Mouse (Mus musculus): ENCODE results near the gene Cox8a. TPM values are rescaled to one million over a fixed set of nuclear protein-coding genes. Genes with fewer than 3 reads are reported as not detected.

Gene Cox8a
- 921 and 1,195 TPM in 2 replicates for polyA plus RNA-seq (2014; fragmentation: Nextera tagmentation; extraction: Ambion mirVana)

GRCm38 (mm10) chr19:7217162-7217925 is at the start of gene Cox8a:
TSS of gene Cox8a (minus strand) at chr19:7217616.
- Histone ChIP-seq H3K4me2 (ENCODE audit: low read length) (peak within 1 kb of the TSS; percentile 88), H3K9me3 (ENCODE audit: control insufficient read depth, low read length) (no peaks in the 10 kb centered on the region), H3K27me3 (ENCODE audit: control insufficient read depth, insufficient read depth, low read length) (no peaks in the 10 kb centered on the region), H3K36me3 (ENCODE audit: control insufficient read depth, insufficient read depth, low read length) (peaks cover 18% of the 10 kb centered on the region), H3K4me3 (replicated peaks; ENCODE audit: low read depth, low read length) (peak within 1 kb of the TSS; percentile 85), H3K9ac (replicated peaks; ENCODE audit: low read length) (peak within 1 kb of the TSS; percentile 72), H3K4me1 (ENCODE audit: control insufficient read depth, insufficient read depth, low read length) (peaks cover 8% of the 10 kb centered on the region), H3K27ac (replicated peaks; ENCODE audit: low read depth, low read length) (peak within 1 kb of the TSS; percentile 86)
- under 1% methylated on average over 50 of the region's 50 CpGs for WGBS
- DNase-seq (peak; percentile 97), ATAC-seq (ENCODE audit: low FRiP score, low TSS enrichment) (peak; percentile 97)

- Histone ChIP-seq H3K36me3 (ENCODE audit: control insufficient read depth, insufficient read depth, low read length) (peaks cover 13% of the 10 kb centered on the region), H3K27me3 (ENCODE audit: control insufficient read depth, insufficient read depth, low read length) (no peaks in the 10 kb centered on the region), H3K9ac (replicated peaks; ENCODE audit: low read length) (peak overlapping the region; percentile 95; the same call in 1 of the 2 replicates), H3K4me2 (ENCODE audit: low read length) (peak overlapping the region; percentile 93), H3K27ac (replicated peaks; ENCODE audit: low read depth, low read length) (peak overlapping the region; percentile 98), H3K9me3 (ENCODE audit: control insufficient read depth, low read length) (no peaks in the 10 kb centered on the region), H3K4me3 (replicated peaks; ENCODE audit: low read depth, low read length) (no peak overlapping the region), H3K4me1 (ENCODE audit: control insufficient read depth, insufficient read depth, low read length) (peaks cover 53% of the 10 kb centered on the region)
- DNase-seq (peak; percentile 46), ATAC-seq (ENCODE audit: low FRiP score, low TSS enrichment) (no peak)
- 8% methylated on average over 4 of the region's 4 CpGs for WGBS
These were observed 49.0 kb upstream of the Cox8a start for GRCm38 (mm10) chr19:7266421-7266831.

GRCm38 (mm10) chr19:7265478-7266191 is 48.2 kb upstream of the Cox8a start:
- WGBS: 7% methylated on average over 14 of the region's 14 CpGs
- H3K4me1 ChIP-seq (ENCODE audit: control insufficient read depth, insufficient read depth, low read length): peaks cover 50% of the 10 kb centered on the region
- no peak overlapping the region for H3K9ac ChIP-seq (replicated peaks; ENCODE audit: low read length)
- H3K36me3 ChIP-seq (ENCODE audit: control insufficient read depth, insufficient read depth, low read length): peaks cover 5% of the 10 kb centered on the region
- DNase-seq: peak; percentile 79
- H3K9me3 ChIP-seq (ENCODE audit: control insufficient read depth, low read length): no peaks in the 10 kb centered on the region
- ATAC-seq (ENCODE audit: low FRiP score, low TSS enrichment): peak; percentile 3; the same call in 1 of the 2 replicates
- H3K27me3 ChIP-seq (ENCODE audit: control insufficient read depth, insufficient read depth, low read length): no peaks in the 10 kb centered on the region
- H3K4me3 ChIP-seq (replicated peaks; ENCODE audit: low read depth, low read length): no peak overlapping the region
- peak overlapping the region; percentile 93 for H3K4me2 ChIP-seq (ENCODE audit: low read length)
- H3K27ac ChIP-seq (replicated peaks; ENCODE audit: low read depth, low read length): peak overlapping the region; percentile 98

GRCm38 (mm10) chr19:7264766-7265331 is 47.4 kb upstream of the Cox8a start:
- WGBS: 7% methylated on average over 6 of the region's 6 CpGs
- no peaks in the 10 kb centered on the region for H3K9me3 ChIP-seq (ENCODE audit: control insufficient read depth, low read length)
- H3K27ac ChIP-seq (replicated peaks; ENCODE audit: low read depth, low read length): peak overlapping the region; percentile 98
- H3K4me3 ChIP-seq (replicated peaks; ENCODE audit: low read depth, low read length): no peak overlapping the region
- ATAC-seq (ENCODE audit: low FRiP score, low TSS enrichment) (no peak), DNase-seq (peak; percentile 31)
- H3K27me3 ChIP-seq (ENCODE audit: control insufficient read depth, insufficient read depth, low read length): no peaks in the 10 kb centered on the region
- H3K4me1 ChIP-seq (ENCODE audit: control insufficient read depth, insufficient read depth, low read length): peaks cover 44% of the 10 kb centered on the region
- H3K4me2 ChIP-seq (ENCODE audit: low read length): peak overlapping the region; percentile 93
- H3K9ac ChIP-seq (replicated peaks; ENCODE audit: low read length): peak overlapping the region; percentile 12; the same call in 1 of the 2 replicates
- H3K36me3 ChIP-seq (ENCODE audit: control insufficient read depth, insufficient read depth, low read length): no peaks in the 10 kb centered on the region

DNA sequence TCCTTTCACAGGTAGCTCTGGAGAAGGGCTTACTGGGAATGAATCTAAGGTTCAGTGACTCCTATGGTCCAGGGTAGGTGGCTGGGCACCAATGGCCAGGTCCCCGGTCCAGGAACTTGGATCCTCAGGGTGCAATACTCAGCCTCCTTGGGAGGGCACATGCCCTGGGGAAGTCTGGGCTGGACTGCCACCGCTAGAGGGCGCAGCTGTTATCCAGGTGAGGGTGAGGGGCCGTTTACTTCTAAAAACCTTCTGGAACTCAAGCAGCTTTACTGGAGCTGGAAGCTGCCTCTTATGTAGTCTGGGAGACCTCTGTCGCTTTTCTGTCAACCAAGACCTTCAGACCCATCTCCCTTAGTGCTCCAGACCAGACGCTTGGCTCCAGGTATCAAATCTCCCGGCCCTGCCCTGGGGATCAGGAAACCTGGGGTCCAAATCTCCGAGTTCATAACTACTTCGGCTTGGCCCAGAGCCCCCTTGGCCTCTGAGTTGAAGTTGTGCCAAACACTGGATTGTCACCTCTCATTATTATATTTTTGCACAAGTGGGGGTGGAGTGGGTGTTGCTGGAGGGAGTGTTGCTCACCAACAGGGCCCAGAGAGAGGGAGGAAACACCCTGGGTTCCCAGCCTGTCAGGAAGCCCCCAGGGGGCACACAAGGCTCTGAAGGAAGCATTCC is 46.8 kb upstream of the Cox8a start:
- Histone ChIP-seq H3K4me2 (ENCODE audit: low read length) (0 out of 2 replicates have a peak overlapping the region, but pooled peaks have one; percentile 4), H3K9ac (replicated peaks; ENCODE audit: low read length) (peak overlapping the region; percentile 12; the same call in 1 of the 2 replicates), H3K36me3 (ENCODE audit: control insufficient read depth, insufficient read depth, low read length) (no peaks in the 10 kb centered on the region), H3K27ac (replicated peaks; ENCODE audit: low read depth, low read length) (peak overlapping the region; percentile 98), H3K4me3 (replicated peaks; ENCODE audit: low read depth, low read length) (no peak overlapping the region), H3K9me3 (ENCODE audit: control insufficient read depth, low read length) (no peaks in the 10 kb centered on the region), H3K4me1 (ENCODE audit: control insufficient read depth, insufficient read depth, low read length) (peaks cover 38% of the 10 kb centered on the region), H3K27me3 (ENCODE audit: control insufficient read depth, insufficient read depth, low read length) (no peaks in the 10 kb centered on the region)
- DNase-seq (peak; percentile 85), ATAC-seq (ENCODE audit: low FRiP score, low TSS enrichment) (no peak)
- WGBS: 20% methylated on average over 9 of the region's 9 CpGs

DNA sequence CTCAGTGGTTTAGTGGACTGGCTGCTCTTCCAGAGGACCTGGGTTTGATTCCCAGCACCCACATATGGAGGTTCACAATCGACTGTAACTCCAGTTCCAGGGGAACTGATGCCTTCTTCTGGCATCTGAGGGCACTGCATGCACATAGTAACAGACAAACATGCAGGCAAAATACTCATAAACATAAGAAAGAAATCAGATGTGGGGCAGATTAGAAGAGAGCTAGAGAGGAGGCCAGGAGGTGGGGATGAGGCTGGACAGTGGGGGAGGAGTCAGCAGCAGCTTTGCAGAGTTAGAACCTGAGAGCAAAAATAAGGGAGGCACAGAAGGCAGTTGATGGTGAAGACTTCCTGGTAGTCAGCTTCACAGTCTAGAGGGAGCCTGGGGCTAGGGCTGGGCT is 45.2 kb upstream of the Cox8a start:
- 87% methylated on average over 1 of the region's 1 CpGs for WGBS
- H3K4me1 ChIP-seq (ENCODE audit: control insufficient read depth, insufficient read depth, low read length): peaks cover 34% of the 10 kb centered on the region
- no peaks in the 10 kb centered on the region for H3K9me3 ChIP-seq (ENCODE audit: control insufficient read depth, low read length)
- H3K27ac ChIP-seq (replicated peaks; ENCODE audit: low read depth, low read length): no peak overlapping the region
- DNase-seq (no peak), ATAC-seq (ENCODE audit: low FRiP score, low TSS enrichment) (no peak)
- H3K9ac ChIP-seq (replicated peaks; ENCODE audit: low read length): no peak overlapping the region
- H3K36me3 ChIP-seq (ENCODE audit: control insufficient read depth, insufficient read depth, low read length): no peaks in the 10 kb centered on the region
- no peak overlapping the region for H3K4me2 ChIP-seq (ENCODE audit: low read length)
- H3K27me3 ChIP-seq (ENCODE audit: control insufficient read depth, insufficient read depth, low read length): no peaks in the 10 kb centered on the region
- no peak overlapping the region for H3K4me3 ChIP-seq (replicated peaks; ENCODE audit: low read depth, low read length)

DNA sequence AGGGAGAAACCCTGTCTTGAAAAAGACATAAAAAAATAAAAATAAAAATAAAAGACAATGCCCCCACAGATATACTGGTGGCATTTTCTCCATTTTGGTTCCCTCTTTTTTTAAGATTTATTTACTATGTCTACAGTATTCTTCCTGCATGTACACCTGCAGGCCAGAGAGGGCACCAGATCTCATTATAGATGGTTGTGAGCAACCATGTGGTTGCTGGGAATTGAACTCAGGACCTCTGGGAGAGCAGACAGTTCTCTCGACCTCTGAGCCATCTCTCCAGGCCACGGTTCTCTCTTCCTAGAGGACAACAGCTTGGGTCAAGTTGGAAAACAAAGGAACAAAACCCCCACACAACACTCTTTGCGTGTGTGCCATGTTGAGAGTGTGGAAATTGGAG is 44.5 kb upstream of the Cox8a start:
- no peak for DNase-seq
- Histone ChIP-seq H3K27ac (replicated peaks; ENCODE audit: low read depth, low read length) (no peak overlapping the region), H3K9me3 (ENCODE audit: control insufficient read depth, low read length) (no peaks in the 10 kb centered on the region), H3K4me3 (replicated peaks; ENCODE audit: low read depth, low read length) (no peak overlapping the region), H3K4me1 (ENCODE audit: control insufficient read depth, insufficient read depth, low read length) (peaks cover 28% of the 10 kb centered on the region), H3K4me2 (ENCODE audit: low read length) (no peak overlapping the region), H3K9ac (replicated peaks; ENCODE audit: low read length) (no peak overlapping the region), H3K36me3 (ENCODE audit: control insufficient read depth, insufficient read depth, low read length) (no peaks in the 10 kb centered on the region), H3K27me3 (ENCODE audit: control insufficient read depth, insufficient read depth, low read length) (no peaks in the 10 kb centered on the region)
- no peak for ATAC-seq (ENCODE audit: low FRiP score, low TSS enrichment)
- 92% methylated on average over 3 of the region's 3 CpGs for WGBS

GRCm38 (mm10) chr19:7261476-7261875 is 44.1 kb upstream of the Cox8a start:
- no peak overlapping the region for H3K4me2 ChIP-seq (ENCODE audit: low read length)
- no peak overlapping the region for H3K27ac ChIP-seq (replicated peaks; ENCODE audit: low read depth, low read length)
- DNase-seq (no peak), ATAC-seq (ENCODE audit: low FRiP score, low TSS enrichment) (no peak)
- H3K9ac ChIP-seq (replicated peaks; ENCODE audit: low read length): no peak overlapping the region
- no peak overlapping the region for H3K4me3 ChIP-seq (replicated peaks; ENCODE audit: low read depth, low read length)
- no peaks in the 10 kb centered on the region for H3K9me3 ChIP-seq (ENCODE audit: control insufficient read depth, low read length)
- no peaks in the 10 kb centered on the region for H3K27me3 ChIP-seq (ENCODE audit: control insufficient read depth, insufficient read depth, low read length)
- H3K36me3 ChIP-seq (ENCODE audit: control insufficient read depth, insufficient read depth, low read length): no peaks in the 10 kb centered on the region
- H3K4me1 ChIP-seq (ENCODE audit: control insufficient read depth, insufficient read depth, low read length): peaks cover 23% of the 10 kb centered on the region
- WGBS: 90% methylated on average over 1 of the region's 1 CpGs
